ENCODE assay signal across 8 mouse cellular contexts in the genomic region with DNA sequence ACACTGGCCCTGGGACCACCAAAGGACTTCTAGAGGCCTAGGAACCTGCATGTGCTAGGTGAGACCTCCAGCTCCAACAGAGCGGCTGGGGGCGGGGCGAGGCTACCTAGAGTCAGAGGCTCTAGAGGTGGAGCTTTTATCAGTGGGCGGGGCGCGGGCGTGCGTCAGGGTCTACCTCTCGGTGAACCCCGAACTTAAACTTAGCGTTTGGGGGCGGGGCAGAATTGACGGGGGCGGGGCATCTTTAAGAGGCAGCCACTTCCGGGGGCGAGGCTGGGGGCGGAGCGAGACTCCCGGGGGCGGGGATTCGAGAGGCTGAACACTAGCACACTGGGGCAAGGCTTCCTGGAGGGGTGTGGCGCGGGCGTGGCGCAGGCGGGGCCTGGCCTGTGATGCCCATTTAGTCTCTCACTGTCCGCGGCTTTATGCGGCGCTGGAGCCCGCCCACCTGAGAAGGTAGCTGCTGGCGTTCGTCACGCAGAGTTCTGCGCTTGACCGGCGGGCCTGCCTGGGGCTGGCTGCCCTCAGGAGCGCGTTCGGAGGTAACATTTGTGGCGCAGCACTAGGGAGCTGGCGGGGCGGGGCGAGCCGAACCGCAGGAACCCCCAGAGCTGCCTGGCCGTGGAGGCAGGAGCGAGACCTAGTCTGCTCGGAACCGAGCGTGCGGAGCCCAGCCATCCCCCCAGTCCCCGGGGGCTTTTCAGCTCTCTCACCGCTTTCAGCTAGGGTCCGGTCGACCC. TPM values are rescaled to one million over a fixed set of nuclear protein-coding genes. Genes with fewer than 3 reads are reported as not detected.
DNase-seq lines count a peak whose midpoint lies in the region; ATAC-seq and TF ChIP-seq lines count a peak whose summit lies in the region.

A gene (plus strand): TSS at position 392 of the 740 bp plus-strand sequence.

- DNase-seq in midbrain, postnatal 0 days (ENCODE audit: low spot score) = peak; percentile 89
- DNase-seq in spleen, postnatal 10 days (ENCODE audit: low spot score in 2 of 2) = peak; percentile 64 to 91

- WGBS in heart, embryonic 11.5 days (ENCODE audit: insufficient replicate concordance) = 1% methylated on average over 55 of the region's 56 CpGs
- under 1% methylated on average over 56 of the region's 56 CpGs for WGBS in kidney, embryonic 15.5 days
- WGBS in limb, embryonic 15.5 days = under 1% methylated on average over 56 of the region's 56 CpGs
- under 1% methylated on average over 54 of the region's 56 CpGs for WGBS in midbrain, postnatal 0 days

- TF ChIP-seq CTCF in C2C12 (IDR thresholded peaks at IDR 0.05; ENCODE audit: control insufficient read depth, insufficient read depth, insufficient read length) = no peak
- TF ChIP-seq CTCF in midbrain, postnatal 0 days (IDR thresholded peaks at IDR 0.05) = no peak

- peak within 1 kb of the TSS; percentile 46 for H3ac ChIP-seq in C2C12 (ENCODE audit: control insufficient read depth, insufficient read length, low read depth)

- no peaks in the 10 kb centered on the region for H3K36me3 ChIP-seq in C2C12 (ENCODE audit: control insufficient read depth, insufficient read depth)
- no peaks in the 10 kb centered on the region for H3K36me3 ChIP-seq in heart, embryonic 11.5 days (ENCODE audit: control insufficient read depth, insufficient read depth, low read length)
- H3K36me3 ChIP-seq in kidney, embryonic 15.5 days = no peaks in the 10 kb centered on the region
- H3K36me3 ChIP-seq in limb, embryonic 15.5 days = no peaks in the 10 kb centered on the region
- no peaks in the 10 kb centered on the region for H3K36me3 ChIP-seq in midbrain, postnatal 0 days (ENCODE audit: insufficient read depth, low read length)

- ATAC-seq in erythroid progenitor cell, adult 5-6 weeks (replicated peaks; ENCODE audit: low FRiP score, poor library complexity, severe bottlenecking) = peak; percentile 65
- ATAC-seq in heart, embryonic 11.5 days (replicated peaks; ENCODE audit: insufficient number of reproducible peaks, low FRiP score, low TSS enrichment) = peak; percentile 97
- peak; percentile 100 for ATAC-seq in kidney, embryonic 15.5 days (replicated peaks; ENCODE audit: low FRiP score)
- ATAC-seq in limb, embryonic 15.5 days (ENCODE audit: insufficient number of reproducible peaks, low FRiP score, low TSS enrichment, low read depth) = peak; percentile 93
- peak; percentile 92 for ATAC-seq in midbrain, postnatal 0 days (ENCODE audit: low FRiP score)

- no peak within 1 kb of the TSS for H3K27ac ChIP-seq in brown adipose tissue, adult 24 weeks (replicated peaks; ENCODE audit: low read depth, low read length)
- no peak within 1 kb of the TSS for H3K27ac ChIP-seq in heart, embryonic 11.5 days (ENCODE audit: low read depth, low read length)
- peak within 1 kb of the TSS; percentile 45; the same call in 1 of the 2 replicates for H3K27ac ChIP-seq in kidney, embryonic 15.5 days
- peak within 1 kb of the TSS; percentile 43 for H3K27ac ChIP-seq in limb, embryonic 15.5 days
- peak within 1 kb of the TSS; percentile 21 for H3K27ac ChIP-seq in midbrain, postnatal 0 days (ENCODE audit: low read depth, low read length)

- H3K27me3 ChIP-seq in C2C12 (ENCODE audit: control insufficient read depth, insufficient read depth, insufficient read length) = peaks cover 8% of the 10 kb centered on the region
- 0 out of 2 replicates have a peak, but pooled peaks cover 2% of the 10 kb centered on the region for H3K27me3 ChIP-seq in heart, embryonic 11.5 days (ENCODE audit: control insufficient read depth, insufficient read depth, low read length)
- H3K27me3 ChIP-seq in kidney, embryonic 15.5 days = no peaks in the 10 kb centered on the region
- H3K27me3 ChIP-seq in limb, embryonic 15.5 days = no peaks in the 10 kb centered on the region
- H3K27me3 ChIP-seq in midbrain, postnatal 0 days (ENCODE audit: insufficient read depth, low read length) = no peaks in the 10 kb centered on the region

- H3K9ac ChIP-seq in heart, embryonic 11.5 days (ENCODE audit: low read depth, low read length) = peak within 1 kb of the TSS; percentile 74
- H3K9ac ChIP-seq in kidney, embryonic 15.5 days = peak within 1 kb of the TSS; percentile 62
- peak within 1 kb of the TSS; percentile 24 for H3K9ac ChIP-seq in limb, embryonic 15.5 days
- H3K9ac ChIP-seq in midbrain, postnatal 0 days (replicated peaks; ENCODE audit: low read length, poor library complexity, severe bottlenecking) = peak within 1 kb of the TSS; percentile 57

- H3K4me1 ChIP-seq in brown adipose tissue, adult 24 weeks (ENCODE audit: control insufficient read depth, insufficient read depth, insufficient read length, low read length) = no peaks in the 10 kb centered on the region
- no peaks in the 10 kb centered on the region for H3K4me1 ChIP-seq in heart, embryonic 11.5 days (ENCODE audit: control insufficient read depth, insufficient read depth, low read length)
- no peaks in the 10 kb centered on the region for H3K4me1 ChIP-seq in kidney, embryonic 15.5 days
- H3K4me1 ChIP-seq in limb, embryonic 15.5 days = peaks cover 3% of the 10 kb centered on the region; the same call in 1 of the 2 replicates
- no peaks in the 10 kb centered on the region for H3K4me1 ChIP-seq in midbrain, postnatal 0 days (ENCODE audit: insufficient read depth, low read length)

- H3K4me2 ChIP-seq in heart, embryonic 11.5 days = peak within 1 kb of the TSS; percentile 97
- peak within 1 kb of the TSS; percentile 94 for H3K4me2 ChIP-seq in kidney, embryonic 15.5 days
- peak within 1 kb of the TSS; percentile 76 for H3K4me2 ChIP-seq in limb, embryonic 15.5 days
- H3K4me2 ChIP-seq in midbrain, postnatal 0 days (ENCODE audit: low read depth, low read length, poor library complexity, severe bottlenecking) = peak within 1 kb of the TSS; percentile 97

- H3K9me3 ChIP-seq in heart, embryonic 11.5 days (replicated peaks; ENCODE audit: control insufficient read depth, low read length) = no peaks in the 10 kb centered on the region
- no peaks in the 10 kb centered on the region for H3K9me3 ChIP-seq in kidney, embryonic 15.5 days (replicated peaks)
- no peaks in the 10 kb centered on the region for H3K9me3 ChIP-seq in limb, embryonic 15.5 days
- no peaks in the 10 kb centered on the region for H3K9me3 ChIP-seq in midbrain, postnatal 0 days (ENCODE audit: low read length)

- H3K79me2 ChIP-seq in C2C12 (ENCODE audit: control insufficient read depth, insufficient read depth) = no peaks in the 10 kb centered on the region

- H3K4me3 ChIP-seq in C2C12 (ENCODE audit: insufficient read depth, poor library complexity, severe bottlenecking) = peak within 1 kb of the TSS; percentile 25
- peak within 1 kb of the TSS; percentile 84 for H3K4me3 ChIP-seq in brown adipose tissue, adult 24 weeks (ENCODE audit: insufficient read depth, low read depth, low read length)
- peak within 1 kb of the TSS; percentile 68 for H3K4me3 ChIP-seq in heart, embryonic 11.5 days (ENCODE audit: low read depth, low read length)
- H3K4me3 ChIP-seq in kidney, embryonic 15.5 days (replicated peaks) = peak within 1 kb of the TSS; percentile 78
- peak within 1 kb of the TSS; percentile 56 for H3K4me3 ChIP-seq in limb, embryonic 15.5 days
- peak within 1 kb of the TSS; percentile 66 for H3K4me3 ChIP-seq in midbrain, postnatal 0 days (ENCODE audit: low read depth, low read length)

- H3K79me3 ChIP-seq in C2C12 (ENCODE audit: low read depth) = no peaks in the 10 kb centered on the region

TF ChIP-seq in C2C12, 6 proteins besides CTCF, POLR2A, EP300 and RAD21:
- TF ChIP-seq USF1 (IDR thresholded peaks at IDR 0.05; ENCODE audit: low read depth) (no peak), FOSL1 (IDR thresholded peaks at IDR 0.05; ENCODE audit: insufficient read depth, low read length, poor library complexity, severe bottlenecking) (no peak), MAX (IDR thresholded peaks at IDR 0.05) (no peak), MYOD1 (IDR thresholded peaks at IDR 0.05; ENCODE audit: control insufficient read depth, insufficient read length, low read depth) (no peak), CEBPB (IDR thresholded peaks at IDR 0.05; ENCODE audit: low read depth) (no peak), MYOG (IDR thresholded peaks at IDR 0.05; ENCODE audit: control insufficient read depth, extremely low read depth, insufficient read length) (no peak)

RNA-seq across cellular contexts. Expression of the gene that starts here (rescaled TPM):
- 0.09 TPM for polyA plus RNA-seq in C2C12 (2012; fragmentation: generic; extraction: Trizol)
- polyA plus RNA-seq in brown adipose tissue, adult 24 weeks (2012; ENCODE audit: insufficient read depth, insufficient read length, missing spikeins) = 0.52 TPM in 1 of 2 replicates, not detected in the other
- not detected in 2 replicates for total RNA-seq in erythroid progenitor cell, adult 5-6 weeks (2015; ENCODE audit: low replicate concordance)
- 1.3 TPM in 1 of 2 replicates, not detected in the other for total RNA-seq in erythroid progenitor cell, adult 5-6 weeks (2017; ENCODE audit: low replicate concordance)
- polyA plus RNA-seq in heart, embryonic 11.5 days (2014; fragmentation: Nextera tagmentation; extraction: Ambion mirVana) = 1.2 and 1.9 TPM in 2 replicates
- 2.1 and 2.9 TPM in 2 replicates for polyA plus RNA-seq in kidney, embryonic 15.5 days (2015; fragmentation: Nextera tagmentation; extraction: Ambion mirVana)
- 1.1 and 1.7 TPM in 2 replicates for polyA plus RNA-seq in limb, embryonic 15.5 days (2015; fragmentation: Nextera tagmentation; extraction: Ambion mirVana)
- total RNA-seq in midbrain, postnatal 0 days (2014; rRNA removed) = 5.5 and 7.2 TPM in 2 replicates
- 3.4 and 4.3 TPM in 2 replicates for polyA plus RNA-seq in midbrain, postnatal 0 days (2015; fragmentation: Nextera tagmentation; extraction: Ambion mirVana)

Comparison
In these comparisons a context has a peak if more than half of its experiments do, and no peak if none do; other contexts are left out.
1. H3K4me3 ChIP-seq: peak in every context shown above with its lines; median percentile 84 in brown adipose tissue, adult 24 weeks; 78 in kidney, embryonic 15.5 days; 68 in heart, embryonic 11.5 days; 66 in midbrain, postnatal 0 days; 56 in limb, embryonic 15.5 days; 25 in C2C12.
2. H3K27ac ChIP-seq: peak in kidney, embryonic 15.5 days (single experiment), limb, embryonic 15.5 days (single experiment) and midbrain, postnatal 0 days (single experiment); none in brown adipose tissue, adult 24 weeks (single experiment) and heart, embryonic 11.5 days (single experiment).
3. H3K9ac ChIP-seq: peak in every context shown above with its lines; median percentile 74 in heart, embryonic 11.5 days; 62 in kidney, embryonic 15.5 days; 57 in midbrain, postnatal 0 days; 24 in limb, embryonic 15.5 days.
4. Peak in every context shown above with its lines, with median percentiles within 50 percentile points of each other: ATAC-seq and H3K4me2 ChIP-seq.